Mouse (Mus musculus): ENCODE data around the gene Cln5.

The Cln5 gene

GRCm38 (mm10) chr14:103112606-103113363 is 42.8 kb downstream of the Cln5 start:
- DNase-seq (ENCODE audit: low read depth), result no peak

DNA sequence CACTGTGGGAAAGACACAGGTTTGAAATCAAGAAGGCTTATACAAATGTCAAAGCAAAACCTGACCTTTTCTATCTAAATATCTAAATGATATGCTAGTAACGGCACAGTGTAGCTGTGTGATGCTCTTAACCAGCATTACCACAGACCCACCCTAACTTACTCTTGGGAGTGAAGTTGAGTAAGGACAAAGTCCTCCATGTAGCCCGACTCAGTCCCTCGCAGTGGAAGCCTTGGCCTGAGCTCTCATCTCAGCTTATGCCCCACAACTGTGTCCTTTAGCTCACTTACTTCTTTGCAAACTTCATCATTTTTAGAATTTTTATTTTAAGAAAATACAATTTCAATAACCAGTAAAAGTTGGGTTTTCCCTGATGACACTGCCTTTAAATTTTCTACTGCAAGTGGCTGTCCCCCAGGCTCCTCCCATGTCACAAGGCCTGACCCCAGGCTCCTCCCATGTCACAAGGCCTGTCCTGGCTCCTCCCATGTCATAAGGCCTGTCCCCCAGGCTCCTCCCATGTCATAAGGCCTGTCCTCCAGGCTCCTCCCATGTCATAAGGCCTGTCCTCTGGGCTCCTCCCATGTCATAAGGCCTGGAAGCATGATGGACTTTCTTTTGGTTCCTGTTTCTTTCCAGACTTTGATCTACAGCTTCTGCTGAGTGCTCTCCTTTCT is 45.1 kb downstream of the Cln5 start:
- DNase-seq (ENCODE audit: low read depth), result peak; percentile 63

DNA sequence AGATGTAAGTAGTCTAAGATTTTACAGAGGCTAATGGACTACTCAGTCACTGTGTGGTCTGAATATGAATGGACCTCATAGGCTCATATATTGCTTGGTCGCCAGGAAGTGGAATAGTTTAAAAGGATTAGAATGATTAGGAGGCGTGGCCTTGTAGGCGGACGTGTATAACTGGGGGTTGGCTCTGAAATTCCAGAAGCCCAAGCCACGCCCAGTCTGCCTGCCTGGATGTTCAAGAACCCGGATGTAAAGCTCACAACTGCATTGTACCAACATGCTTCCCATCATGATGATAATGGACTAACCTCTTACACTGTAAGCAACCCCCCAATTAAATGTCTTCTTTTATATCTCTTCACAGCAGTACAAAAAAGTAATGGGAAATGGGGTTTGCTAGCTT is 55.7 kb downstream of the Cln5 start:
- DNase-seq (ENCODE audit: low read depth), result no peak
